Mouse (Mus musculus) intestine, postnatal 0 days (tissue): ENCODE measurements around the gene Kif18b. TPM values are rescaled to one million over a fixed set of nuclear protein-coding genes. Genes with fewer than 3 reads are reported as not detected.
A peak's percentile ranks its signal among the peaks of the same experiment; 100 is the strongest.

Experiments used
- ATAC-seq: fragments of 200-750 bp; cut with Nextera tagmentation; 2 replicates; pipeline ENCODE4 v1.8.0; 2017; ENCODE audit warnings: mild to moderate bottlenecking, moderate TSS enrichment, moderate library complexity
- H3K27ac ChIP-seq: fragments of 300-500 bp; sonication (generic); 2 replicates; pipeline ENCODE4 v1.5.1; 2014; ENCODE audit warnings: mild to moderate bottlenecking, low read depth, low read length, moderate library complexity
- H3K27me3 ChIP-seq: fragments of 300-500 bp; sonication (generic); replicated peaks from 2 replicates; pipeline ENCODE4 v1.6.1; 2014; ENCODE audit warnings: low read length, mixed read lengths; ENCODE audit not compliant: control insufficient read depth, insufficient read depth
- H3K36me3 ChIP-seq: fragments of 300-500 bp; sonication (generic); 2 replicates; pipeline ENCODE4 v1.6.1; 2014; ENCODE audit warnings: mild to moderate bottlenecking, moderate library complexity; ENCODE audit not compliant: control insufficient read depth, insufficient read depth
- H3K4me1 ChIP-seq: fragments of 300-500 bp; sonication (generic); replicated peaks from 2 replicates; pipeline ENCODE4 v1.6.1; 2014; ENCODE audit warnings: antibody characterized with exemption, low read length, mixed read lengths; ENCODE audit not compliant: control insufficient read depth, insufficient read depth
- H3K4me2 ChIP-seq: fragments of 300-500 bp; sonication (generic); replicated peaks from 2 replicates; pipeline ENCODE4 v1.6.1; 2014; ENCODE audit warnings: low read depth, mild to moderate bottlenecking, moderate library complexity
- H3K4me3 ChIP-seq: fragments of 300-500 bp; sonication (generic); 2 replicates; pipeline ENCODE4 v1.5.1; 2014; ENCODE audit warnings: low read depth, low read length
- H3K9ac ChIP-seq: fragments of 300-500 bp; sonication (generic); 2 replicates; pipeline ENCODE4 v1.6.1; 2014; ENCODE audit warnings: mild to moderate bottlenecking, low read depth, low read length
- H3K9me3 ChIP-seq: fragments of 300-500 bp; sonication (generic); 2 replicates; pipeline ENCODE4 v1.6.1; 2016; ENCODE audit warnings: mixed run types; ENCODE audit not compliant: control insufficient read depth
- CTCF ChIP-seq: sonication (generic); IDR thresholded peaks from 2 replicates; pipeline ENCODE4 v1.5.1; 2016; ENCODE audit warnings: low read depth, mild to moderate bottlenecking, control low read depth, antibody characterized with exemption, moderate library complexity
- WGBS: fragments of 180-500 bp; shearing (Covaris S2); extraction: QIAGEN DNeasy Blood & Tissue Kit; methylation state at CpG from one replicate; pipeline ENCODE4 v1.1.7; 2014; 5-methylcytosine and 5-hydroxymethylcytosine counted together
- polyA plus RNA-seq: library from polyadenylated mRNA; unstranded; fragments of >200 nt; fragmentation: Nextera tagmentation; extraction: Ambion mirVana; gene quantifications from 2 replicates; pipeline ENCODE4 v1.2.1, GENCODE M21; 2015

The Kif18b gene
- polyA plus RNA-seq, 1 experiment from 2014 or later = 1.1 TPM

DNA sequence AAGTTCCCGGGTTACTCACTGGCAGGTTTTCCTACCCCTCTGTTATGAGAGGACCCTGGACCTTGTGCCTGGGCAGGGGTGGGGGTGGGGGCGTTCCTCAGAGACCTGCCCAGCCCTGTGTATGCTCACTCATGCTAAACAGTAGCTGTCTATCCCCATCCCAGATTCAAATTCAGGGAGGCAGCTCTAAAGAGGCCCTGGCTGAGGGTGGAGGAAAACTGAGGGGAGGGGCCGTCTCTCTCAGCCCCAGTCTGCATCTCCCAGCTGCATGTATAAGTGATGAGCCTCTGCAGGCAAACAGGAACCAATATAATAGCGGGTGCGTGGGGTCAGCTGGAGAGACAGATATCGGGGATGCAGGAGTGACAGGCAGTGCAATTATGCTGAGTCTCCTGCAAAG is 28.0 kb upstream of the Kif18b start:
- no peak for ATAC-seq
- H3K9ac ChIP-seq = no peak overlapping the region
- no peak overlapping the region for H3K4me2 ChIP-seq
- H3K27ac ChIP-seq = no peak overlapping the region
- H3K27me3 ChIP-seq = peaks cover 40% of the 10 kb centered on the region
- no peaks in the 10 kb centered on the region for H3K36me3 ChIP-seq
- no peak overlapping the region for H3K4me3 ChIP-seq
- H3K4me1 ChIP-seq = 0 out of 2 replicates have a peak, but pooled peaks cover 6% of the 10 kb centered on the region
- WGBS = 20% methylated on average over 6 of the region's 6 CpGs
- TF ChIP-seq CTCF = no peak
- H3K9me3 ChIP-seq = no peaks in the 10 kb centered on the region

DNA sequence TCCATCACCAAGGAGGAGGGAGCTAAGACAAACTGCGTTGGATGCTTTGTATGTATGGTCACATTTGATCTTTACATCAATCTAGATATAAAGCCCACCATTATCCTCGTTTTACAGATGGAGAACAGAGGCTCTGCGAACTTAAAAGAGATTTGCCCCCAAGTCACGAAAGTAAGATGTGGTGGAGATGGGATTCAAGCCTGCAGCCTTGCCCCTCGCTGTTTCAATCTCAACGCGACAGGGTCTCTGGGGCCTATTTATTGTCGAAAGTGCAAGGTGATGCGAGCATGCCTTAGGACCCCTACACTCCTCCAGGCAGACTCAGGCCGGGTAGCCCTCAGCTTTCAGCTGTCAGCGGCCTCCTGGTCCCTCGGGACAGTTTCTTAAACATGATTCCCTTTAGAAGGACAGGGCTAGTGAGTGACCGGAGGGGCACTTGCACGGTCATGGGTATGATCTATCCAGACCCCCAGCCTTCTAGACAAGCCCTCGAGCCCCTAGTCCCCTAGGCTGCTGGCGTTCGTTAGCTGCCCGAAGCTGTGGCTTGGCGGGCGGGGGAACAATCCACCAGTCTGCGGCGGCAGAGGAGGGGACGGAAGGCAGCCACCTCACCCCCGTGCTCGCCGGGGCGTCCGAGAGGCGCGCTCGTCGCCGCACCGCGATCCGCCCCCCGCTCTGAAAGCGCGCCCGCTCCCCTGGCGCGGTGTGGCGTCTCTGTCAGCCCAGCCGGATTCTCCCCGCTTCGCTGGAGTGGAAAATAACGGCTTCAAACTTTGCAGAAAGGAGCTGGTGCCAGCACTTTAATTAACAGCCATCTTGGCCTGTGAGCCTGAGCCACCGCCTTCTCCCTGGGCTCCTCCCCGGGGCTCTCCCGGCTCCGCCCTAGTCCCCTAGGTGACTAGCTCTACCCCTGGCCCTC is 23.4 kb upstream of the Kif18b start:
- no peak for ATAC-seq
- Histone ChIP-seq H3K36me3 (no peaks in the 10 kb centered on the region), H3K4me3 (peak overlapping the region; percentile 49), H3K4me2 (peak overlapping the region; percentile 76), H3K27ac (no peak overlapping the region), H3K9ac (peak overlapping the region; percentile 18; the same call in 1 of the 2 replicates), H3K4me1 (peaks cover 14% of the 10 kb centered on the region; the same call in 1 of the 2 replicates), H3K9me3 (no peaks in the 10 kb centered on the region), H3K27me3 (peaks cover 77% of the 10 kb centered on the region)
- WGBS = 4% methylated on average over 51 of the region's 51 CpGs
- TF ChIP-seq CTCF = no peak

DNA sequence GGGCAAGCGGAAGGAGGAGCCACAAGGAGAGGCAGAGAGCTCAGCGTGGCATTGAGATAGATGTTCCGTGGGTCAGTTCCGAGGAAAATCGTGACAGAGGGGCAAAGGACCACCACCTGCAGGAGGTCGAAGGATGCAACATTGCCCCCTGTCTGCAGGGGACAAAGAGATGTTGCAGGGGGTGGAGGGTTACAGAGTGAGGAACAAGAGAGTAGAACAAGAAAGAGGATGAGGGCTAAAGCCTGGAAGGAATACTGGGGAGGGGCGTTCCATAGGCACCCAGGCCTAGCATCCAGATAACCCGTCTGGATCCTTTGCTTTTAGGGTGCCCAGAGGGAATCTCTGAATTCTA is 22.0 kb upstream of the Kif18b start:
- H3K9ac ChIP-seq = no peak overlapping the region
- no peaks in the 10 kb centered on the region for H3K9me3 ChIP-seq
- H3K4me1 ChIP-seq = peaks cover 14% of the 10 kb centered on the region; the same call in 1 of the 2 replicates
- WGBS = 16% methylated on average over 8 of the region's 8 CpGs
- peaks cover 84% of the 10 kb centered on the region for H3K27me3 ChIP-seq
- no peak overlapping the region for H3K27ac ChIP-seq
- peak overlapping the region; percentile 65 for H3K4me2 ChIP-seq
- TF ChIP-seq CTCF = peak; percentile 46
- H3K4me3 ChIP-seq = peak overlapping the region; percentile 31; the same call in 1 of the 2 replicates
- H3K36me3 ChIP-seq = no peaks in the 10 kb centered on the region
- ATAC-seq = no peak

DNA sequence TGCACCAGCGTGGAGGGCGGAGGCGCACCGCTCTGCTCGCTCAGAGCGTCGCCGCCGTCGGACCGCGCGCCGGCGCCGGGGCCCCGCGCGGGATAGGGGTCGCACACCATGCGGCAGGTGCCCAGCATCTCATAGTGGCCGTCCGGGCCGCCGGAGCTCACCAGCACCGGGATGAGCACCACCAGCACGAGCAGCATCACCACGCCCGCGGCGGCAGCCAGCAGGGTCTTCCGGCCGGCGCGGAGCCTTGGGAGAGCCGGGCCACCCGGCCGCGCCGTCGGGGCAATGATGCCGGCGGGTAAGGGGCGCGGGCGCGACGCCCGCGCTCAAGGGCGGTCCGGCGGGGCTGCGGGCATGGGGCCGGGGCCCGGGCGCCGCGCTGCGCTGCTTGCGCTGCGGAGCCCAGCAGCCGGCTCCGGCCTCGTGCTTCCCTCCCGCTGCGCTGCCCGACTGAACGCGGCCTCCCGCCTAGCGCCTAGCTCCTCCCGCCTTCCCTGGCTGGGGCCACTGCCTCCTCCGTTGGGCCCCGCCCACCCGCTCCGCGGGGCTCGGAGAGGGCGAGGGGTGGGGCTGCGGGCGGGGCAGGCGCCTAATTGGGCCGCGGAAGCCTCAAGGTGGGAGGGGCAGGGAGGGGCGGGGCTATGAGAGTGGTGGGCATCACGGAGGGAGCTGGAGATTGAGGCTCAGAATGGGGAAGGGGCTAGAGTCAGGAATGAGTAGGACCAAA is 21.5 kb upstream of the Kif18b start, which contains the start of gene C1ql1:
C1ql1 (minus strand) TSS at position 424 of the 727 bp plus-strand sequence.
- no peak for TF ChIP-seq CTCF
- H3K27ac ChIP-seq = no peak within 1 kb of the TSS
- no peak within 1 kb of the TSS for H3K9ac ChIP-seq
- H3K4me3 ChIP-seq = peak within 1 kb of the TSS; percentile 31
- H3K27me3 ChIP-seq = peaks cover 83% of the 10 kb centered on the region
- peak within 1 kb of the TSS; percentile 65 for H3K4me2 ChIP-seq
- H3K36me3 ChIP-seq = no peaks in the 10 kb centered on the region
- no peaks in the 10 kb centered on the region for H3K9me3 ChIP-seq
- H3K4me1 ChIP-seq = peaks cover 14% of the 10 kb centered on the region; the same call in 1 of the 2 replicates
- 1% methylated on average over 58 of the region's 87 CpGs for WGBS
- ATAC-seq = peak; percentile 83

DNA sequence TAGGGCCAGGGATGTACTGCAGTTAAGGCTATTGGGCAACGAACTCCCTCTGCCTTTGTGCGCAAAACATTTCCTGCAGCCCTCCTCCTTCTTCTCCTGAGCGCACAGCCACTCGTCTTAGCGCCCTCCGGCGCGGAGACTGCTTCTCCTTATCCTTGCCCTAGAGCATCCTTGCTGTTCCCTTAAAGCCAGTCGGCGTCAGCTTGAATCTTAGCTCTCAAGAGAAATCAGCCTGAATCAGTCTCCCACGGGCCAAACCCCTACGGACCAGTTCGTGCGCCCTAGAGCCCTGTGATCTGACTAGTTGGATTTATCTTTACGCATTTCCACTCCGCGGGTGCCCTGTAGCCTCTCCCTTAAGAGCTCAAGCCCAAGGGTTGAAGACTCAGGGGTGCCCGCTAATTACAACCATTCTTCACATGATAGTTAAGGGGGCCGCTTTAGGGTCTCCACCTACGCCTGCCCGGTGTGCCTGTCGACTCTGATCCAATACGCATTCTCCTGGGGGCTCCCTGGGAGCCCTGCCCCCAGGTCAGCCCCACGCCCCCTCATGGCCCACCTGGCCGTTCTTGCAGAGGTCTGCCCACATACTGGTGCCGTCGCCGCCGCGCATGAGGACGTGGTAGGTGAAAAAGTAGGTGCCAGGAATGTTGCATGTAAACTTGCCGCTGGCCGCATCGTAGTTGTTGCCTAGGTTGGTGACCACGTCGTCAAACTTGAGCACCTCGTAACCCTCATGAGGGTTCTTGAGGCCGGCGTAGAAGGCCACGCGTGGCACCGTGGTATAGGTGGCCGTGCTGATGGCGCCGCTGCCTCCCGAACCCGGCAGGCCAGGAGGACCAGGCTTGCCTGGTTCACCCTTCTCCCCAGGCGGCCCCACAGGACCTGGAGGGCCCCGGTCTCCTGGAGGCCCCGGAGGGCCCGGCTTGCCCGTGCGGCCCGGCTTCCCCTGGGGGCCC is 20.7 kb upstream of the Kif18b start:
- 4% methylated on average over 54 of the region's 54 CpGs for WGBS

More for the DNA sequence above, 20.7 kb upstream of the Kif18b start:
- Histone ChIP-seq H3K27ac (no peak overlapping the region), H3K9ac (no peak overlapping the region), H3K36me3 (no peaks in the 10 kb centered on the region), H3K27me3 (peaks cover 78% of the 10 kb centered on the region), H3K4me2 (peak overlapping the region; percentile 65), H3K4me3 (peak overlapping the region; percentile 31), H3K9me3 (no peaks in the 10 kb centered on the region), H3K4me1 (peaks cover 14% of the 10 kb centered on the region; the same call in 1 of the 2 replicates)
- ATAC-seq = no peak
- no peak for TF ChIP-seq CTCF
